Mouse (Mus musculus) kidney, adult 18-20 months (tissue): Measurements from ENCODE around the gene Eaf2.

Source experiments
- DNase-seq: peaks from one replicate; pipeline ENCODE4 v3.0.0; 2021

Gene Eaf2

DNA sequence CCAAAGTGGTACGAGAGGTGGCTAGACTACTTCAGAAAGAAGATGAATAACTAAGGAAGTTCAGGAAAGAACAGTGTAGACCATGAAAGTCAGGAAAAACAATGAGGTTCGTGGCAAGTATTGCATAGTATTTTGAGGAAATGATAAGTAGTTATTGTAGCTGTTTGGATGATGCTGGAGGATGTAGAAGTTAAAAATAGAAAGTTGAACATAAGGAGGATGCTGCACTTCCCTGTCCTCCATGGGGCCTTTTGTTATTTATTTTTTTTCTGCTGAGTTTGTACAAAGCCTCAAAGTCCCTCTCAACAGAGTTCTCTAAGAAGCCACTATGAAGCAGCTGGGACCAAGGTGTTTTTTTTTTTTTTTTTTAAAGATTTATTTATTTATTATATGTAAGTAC, 127.0 kb downstream of the Eaf2 start:
- no peak for DNase-seq

DNA sequence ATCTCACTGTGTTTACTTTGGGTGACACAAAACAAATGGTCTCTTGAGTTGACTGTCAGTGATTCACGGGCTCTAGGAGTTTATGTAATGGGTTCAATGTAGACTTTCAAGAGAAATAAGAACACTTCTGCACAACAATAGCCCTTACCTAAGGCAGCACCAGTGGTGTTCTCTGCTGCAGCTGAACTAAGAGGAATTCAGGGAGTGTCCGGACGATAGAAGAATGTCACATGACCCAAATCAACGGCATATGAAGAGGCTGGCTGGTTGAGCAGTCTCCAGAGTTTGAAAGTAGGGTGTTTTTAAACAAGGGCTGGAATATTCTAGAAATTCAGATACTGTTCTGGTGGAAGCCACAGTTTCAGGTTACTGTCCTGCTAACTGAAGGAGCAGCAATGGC, 127.7 kb downstream of the Eaf2 start:
- DNase-seq: no peak

DNA sequence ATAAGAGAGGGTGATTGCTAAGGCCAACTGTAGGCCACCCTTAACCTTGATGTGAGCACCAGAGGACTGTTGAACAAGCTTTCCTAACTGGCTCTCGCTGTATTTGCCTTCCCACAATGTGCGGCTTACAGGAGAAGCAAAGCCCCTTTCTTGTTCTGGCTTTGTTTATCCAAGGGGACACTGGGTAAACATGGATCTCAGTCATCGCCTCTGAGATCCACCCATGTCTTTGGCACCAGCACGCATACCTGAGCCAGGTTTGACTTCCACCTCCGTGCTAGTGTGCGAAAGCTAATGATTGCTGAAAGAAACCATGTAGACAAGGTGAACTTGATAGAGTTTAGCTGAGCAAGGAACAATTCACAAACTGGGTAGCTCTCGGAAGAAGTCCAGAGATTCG, 131.2 kb downstream of the Eaf2 start:
- DNase-seq: no peak
